Mouse (Mus musculus): ENCODE measurements around the gene Nectin4. TPM values are rescaled to one million over a fixed set of nuclear protein-coding genes. Genes with fewer than 3 reads are reported as not detected.
A peak's percentile ranks its signal among the peaks of the same experiment; 100 is the strongest.

Nectin4 gene
- polyA plus RNA-seq, 1 experiment from 2014 or later: 10.2 TPM

GRCm38 (mm10) chr1:171361106-171362103, 8.5 kb upstream of the Nectin4 start:
- peak; percentile 74 for ATAC-seq

GRCm38 (mm10) chr1:171365934-171366333, 4.0 kb upstream of the Nectin4 start:
- ATAC-seq (0 out of 2 replicates have a peak, but pooled peaks have one; percentile 20), DNase-seq (ENCODE audit: low spot score) (peak; percentile 61)
- Histone ChIP-seq H3K4me1 (ENCODE audit: insufficient read depth, low read depth, low read length) (0 out of 2 replicates have a peak, but pooled peaks cover 4% of the 10 kb centered on the region), H3K9me3 (ENCODE audit: low read length) (no peaks in the 10 kb centered on the region), H3K4me3 (ENCODE audit: low read depth, low read length) (no peak overlapping the region), H3K4me2 (replicated peaks; ENCODE audit: low read depth, low read length) (no peak overlapping the region), H3K9ac (replicated peaks; ENCODE audit: low read depth) (no peak overlapping the region), H3K27ac (ENCODE audit: low read length) (no peak overlapping the region), H3K36me3 (ENCODE audit: insufficient read depth, low read length) (no peaks in the 10 kb centered on the region), H3K27me3 (replicated peaks; ENCODE audit: insufficient read depth, low read length) (no peaks in the 10 kb centered on the region)
- WGBS: 40% methylated on average over 7 of the region's 7 CpGs
- TF ChIP-seq CTCF (IDR thresholded peaks at IDR 0.05) (no peak), EP300 (IDR thresholded peaks at IDR 0.05) (no peak)

More at GRCm38 (mm10) chr1:171361106-171362103, 8.5 kb upstream of the Nectin4 start:
- Histone ChIP-seq H3K9ac (replicated peaks; ENCODE audit: low read depth) (peak overlapping the region; percentile 42), H3K9me3 (ENCODE audit: low read length) (peaks cover 7% of the 10 kb centered on the region), H3K27ac (ENCODE audit: low read length) (peak overlapping the region; percentile 55), H3K4me3 (ENCODE audit: low read depth, low read length) (peak overlapping the region; percentile 43), H3K36me3 (ENCODE audit: insufficient read depth, low read length) (peaks cover 6% of the 10 kb centered on the region), H3K27me3 (replicated peaks; ENCODE audit: insufficient read depth, low read length) (no peaks in the 10 kb centered on the region), H3K4me2 (replicated peaks; ENCODE audit: low read depth, low read length) (peak overlapping the region; percentile 56), H3K4me1 (ENCODE audit: insufficient read depth, low read depth, low read length) (peaks cover 3% of the 10 kb centered on the region; the same call in 1 of the 2 replicates)
- 30% methylated on average over 16 of the region's 16 CpGs for WGBS
- DNase-seq (ENCODE audit: low spot score): peak; percentile 91
- TF ChIP-seq EP300 (IDR thresholded peaks at IDR 0.05): no peak
- TF ChIP-seq CTCF (IDR thresholded peaks at IDR 0.05): peak; percentile 96

DNA sequence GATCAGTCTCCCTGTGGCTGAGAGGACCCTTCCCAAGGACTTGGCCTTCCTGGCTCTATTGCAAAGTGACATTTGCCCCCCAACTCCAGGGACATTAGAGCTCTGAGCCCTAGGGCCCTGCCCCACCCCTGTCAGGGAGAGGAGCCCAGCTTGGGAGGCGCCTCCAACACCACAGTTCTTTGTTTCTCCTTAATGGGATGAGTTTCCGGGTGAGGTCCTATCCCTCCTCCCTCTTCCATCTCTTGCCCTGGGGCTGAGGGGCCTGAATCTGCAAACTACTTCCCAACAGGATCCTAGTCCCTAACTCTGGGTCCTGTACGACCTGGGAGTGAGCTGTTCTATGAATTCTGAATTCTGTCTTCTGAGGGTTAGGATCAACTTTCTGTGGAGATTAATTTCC, 3.0 kb downstream of the Nectin4 start:
- DNase-seq (ENCODE audit: low spot score) (no peak), ATAC-seq (no peak)
- Histone ChIP-seq H3K4me2 (replicated peaks; ENCODE audit: low read depth, low read length) (0 out of 2 replicates have a peak overlapping the region, but pooled peaks have one; percentile 8), H3K27me3 (replicated peaks; ENCODE audit: insufficient read depth, low read length) (no peaks in the 10 kb centered on the region), H3K36me3 (ENCODE audit: insufficient read depth, low read length) (no peaks in the 10 kb centered on the region), H3K4me1 (ENCODE audit: insufficient read depth, low read depth, low read length) (peaks cover 4% of the 10 kb centered on the region; the same call in 1 of the 2 replicates), H3K27ac (ENCODE audit: low read length) (no peak overlapping the region), H3K4me3 (ENCODE audit: low read depth, low read length) (no peak overlapping the region), H3K9ac (replicated peaks; ENCODE audit: low read depth) (no peak overlapping the region), H3K9me3 (ENCODE audit: low read length) (no peaks in the 10 kb centered on the region)
- TF ChIP-seq EP300 (IDR thresholded peaks at IDR 0.05): no peak
- TF ChIP-seq CTCF (IDR thresholded peaks at IDR 0.05): no peak
- 61% methylated on average over 3 of the region's 3 CpGs for WGBS

- no peak for ATAC-seq
- Histone ChIP-seq H3K27me3 (replicated peaks; ENCODE audit: insufficient read depth, low read length) (no peaks in the 10 kb centered on the region), H3K27ac (ENCODE audit: low read length) (no peak overlapping the region), H3K36me3 (ENCODE audit: insufficient read depth, low read length) (no peaks in the 10 kb centered on the region), H3K9ac (replicated peaks; ENCODE audit: low read depth) (no peak overlapping the region), H3K4me1 (ENCODE audit: insufficient read depth, low read depth, low read length) (peaks cover 4% of the 10 kb centered on the region; the same call in 1 of the 2 replicates), H3K9me3 (ENCODE audit: low read length) (no peaks in the 10 kb centered on the region), H3K4me2 (replicated peaks; ENCODE audit: low read depth, low read length) (no peak overlapping the region), H3K4me3 (ENCODE audit: low read depth, low read length) (no peak overlapping the region)
- TF ChIP-seq CTCF (IDR thresholded peaks at IDR 0.05) (no peak), EP300 (IDR thresholded peaks at IDR 0.05) (no peak)
- DNase-seq (ENCODE audit: low spot score): no peak
- WGBS: 6% methylated on average over 4 of the region's 4 CpGs
Observed at GRCm38 (mm10) chr1:171373946-171374345, 4.0 kb downstream of the Nectin4 start.

DNA sequence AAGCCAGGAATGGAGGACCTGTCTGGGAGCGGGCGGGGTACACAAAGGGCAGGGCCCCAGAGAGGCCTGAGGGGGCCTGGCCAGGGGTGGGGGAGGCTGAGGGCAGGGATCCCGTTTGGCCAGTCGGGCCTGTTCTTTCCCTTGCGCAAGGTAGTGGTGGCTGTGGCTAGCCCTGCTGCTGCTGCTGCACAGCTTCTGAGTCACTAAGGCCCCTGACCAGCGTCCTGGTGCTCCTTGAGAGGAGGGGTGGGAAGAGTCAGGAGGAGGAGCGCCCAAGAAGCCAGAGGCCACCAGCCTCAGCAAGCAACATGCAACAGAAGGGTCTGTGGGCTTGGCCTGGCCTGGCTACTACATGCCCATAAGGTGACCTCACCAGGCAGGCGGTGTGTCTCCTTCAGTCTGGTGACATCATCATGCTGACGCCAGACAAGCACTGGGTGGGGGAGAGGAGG, 5.8 kb downstream of the Nectin4 start:
- Histone ChIP-seq H3K27ac (ENCODE audit: low read length) (peak overlapping the region; percentile 43; the same call in 1 of the 2 replicates), H3K9me3 (ENCODE audit: low read length) (no peaks in the 10 kb centered on the region), H3K4me3 (ENCODE audit: low read depth, low read length) (no peak overlapping the region), H3K4me2 (replicated peaks; ENCODE audit: low read depth, low read length) (no peak overlapping the region), H3K36me3 (ENCODE audit: insufficient read depth, low read length) (no peaks in the 10 kb centered on the region), H3K27me3 (replicated peaks; ENCODE audit: insufficient read depth, low read length) (no peaks in the 10 kb centered on the region), H3K4me1 (ENCODE audit: insufficient read depth, low read depth, low read length) (no peaks in the 10 kb centered on the region; the same call in 1 of the 2 replicates), H3K9ac (replicated peaks; ENCODE audit: low read depth) (no peak overlapping the region)
- DNase-seq (ENCODE audit: low spot score) (peak; percentile 89), ATAC-seq (peak; percentile 95)
- no peak for TF ChIP-seq CTCF (IDR thresholded peaks at IDR 0.05)
- TF ChIP-seq EP300 (IDR thresholded peaks at IDR 0.05): peak; percentile 71
- WGBS: 36% methylated on average over 9 of the region's 9 CpGs

- ATAC-seq: no peak
- H3K36me3 ChIP-seq (ENCODE audit: insufficient read depth, low read length): no peaks in the 10 kb centered on the region
Observed at GRCm38 (mm10) chr1:171378298-171378697, 8.4 kb downstream of the Nectin4 start.

More at GRCm38 (mm10) chr1:171378298-171378697, 8.4 kb downstream of the Nectin4 start:
- H3K9ac ChIP-seq (replicated peaks; ENCODE audit: low read depth): no peak overlapping the region
- H3K4me3 ChIP-seq (ENCODE audit: low read depth, low read length): no peak overlapping the region
- WGBS: 81% methylated on average over 6 of the region's 6 CpGs
- H3K4me2 ChIP-seq (replicated peaks; ENCODE audit: low read depth, low read length): no peak overlapping the region
- no peak overlapping the region for H3K27ac ChIP-seq (ENCODE audit: low read length)
- no peak for DNase-seq (ENCODE audit: low spot score)
- no peaks in the 10 kb centered on the region for H3K27me3 ChIP-seq (replicated peaks; ENCODE audit: insufficient read depth, low read length)
- H3K4me1 ChIP-seq (ENCODE audit: insufficient read depth, low read depth, low read length): no peaks in the 10 kb centered on the region; the same call in 1 of the 2 replicates
- no peaks in the 10 kb centered on the region for H3K9me3 ChIP-seq (ENCODE audit: low read length)
- TF ChIP-seq EP300 (IDR thresholded peaks at IDR 0.05): no peak
